Mouse (Mus musculus) gastrocnemius, adult 18-20 months (tissue): ENCODE results near the gene Abcg8. TPM values are rescaled to one million over a fixed set of nuclear protein-coding genes. Genes with fewer than 3 reads are reported as not detected.
A peak's percentile ranks its signal among the peaks of the same experiment; 100 is the strongest.

Source experiments
- DNase-seq: peaks from one replicate; pipeline ENCODE4 v3.0.0; 2021; ENCODE audit warnings: low spot score
- long read RNA-seq, 2 experiments: library from polyadenylated mRNA; stranded (forward); transcript quantifications; one replicate each; pipeline ENCODE4 v2.0.0; 2021
- total RNA-seq, 2 experiments: library from RNA; stranded (reverse); gene quantifications; 2 replicates each; pipeline ENCODE4 v1.2.3; 2021

Abcg8 gene
- not detected for total RNA-seq
- long read RNA-seq, experiment 1 = 0 reads
- long read RNA-seq, experiment 2 = 0 reads

DNA sequence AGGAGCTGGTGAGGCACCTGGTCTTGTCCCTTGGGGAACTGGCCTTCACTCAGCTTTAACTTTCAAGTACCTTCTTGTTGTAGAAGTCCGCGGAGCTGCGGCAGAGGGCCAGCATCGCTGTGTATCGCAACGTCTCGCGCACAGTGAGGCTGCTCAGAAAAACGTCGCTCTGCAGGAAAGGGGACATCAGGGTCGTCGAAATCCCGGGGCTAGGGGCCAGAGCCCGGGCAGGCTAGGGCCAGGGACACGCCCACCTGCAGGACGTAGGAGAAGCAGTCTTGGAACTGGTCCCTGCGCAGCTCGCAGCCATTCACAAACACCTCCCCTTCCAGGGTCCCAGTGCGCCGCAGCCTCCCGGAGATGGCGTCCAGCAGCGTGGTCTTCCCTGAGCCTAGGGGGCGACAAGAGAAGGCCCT is at the start of gene Abcg8:
Abcg8 (plus strand) TSS at position 352 of the 416 bp plus-strand sequence.
- DNase-seq = no peak

- DNase-seq = no peak
Measured at GRCm38 (mm10) chr17:84626857-84627305, 49.2 kb upstream of the Abcg8 start.

- DNase-seq = no peak
Measured at GRCm38 (mm10) chr17:84627721-84628120, 48.4 kb upstream of the Abcg8 start.

GRCm38 (mm10) chr17:84628611-84629010 is 47.5 kb upstream of the Abcg8 start:
- DNase-seq = no peak

DNA sequence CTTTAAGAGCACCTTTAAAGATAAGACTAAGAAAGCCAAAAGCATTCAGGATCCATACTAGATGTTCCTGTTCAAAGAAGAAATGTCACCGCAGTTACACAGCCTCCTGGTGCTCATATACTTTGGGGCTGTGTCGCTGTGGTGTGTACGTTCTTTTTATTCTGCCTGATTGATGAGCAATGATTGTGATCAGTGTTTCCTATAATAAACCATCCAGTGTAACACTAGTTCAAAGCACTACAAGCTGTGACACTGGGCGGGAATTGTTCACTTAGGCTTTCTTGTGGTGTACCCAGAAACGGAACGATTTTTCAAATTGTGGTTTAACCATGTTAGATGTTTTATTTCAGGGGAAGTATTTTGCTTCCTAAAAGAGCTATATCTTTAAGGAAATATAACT is 44.3 kb upstream of the Abcg8 start:
- no peak for DNase-seq

DNA sequence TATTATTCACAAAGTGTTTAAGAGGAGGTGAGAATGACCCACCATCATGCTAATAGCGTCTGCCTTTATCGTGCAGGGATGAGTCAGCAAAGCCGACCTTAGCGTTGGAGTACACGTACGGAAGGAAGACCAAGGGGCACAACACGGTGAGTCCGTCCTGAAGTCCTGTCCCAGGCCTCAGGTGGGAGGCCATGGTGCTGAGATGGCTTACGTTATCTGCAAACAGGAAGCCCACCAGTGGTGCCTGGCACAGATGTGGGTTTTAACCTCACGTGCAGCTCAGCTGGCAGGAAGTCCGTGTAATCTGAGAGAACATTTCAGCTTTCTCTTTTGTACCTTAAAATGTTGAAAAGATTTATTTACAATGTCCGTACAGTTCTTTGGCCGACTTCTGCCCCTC is 42.7 kb upstream of the Abcg8 start:
- no peak for DNase-seq

GRCm38 (mm10) chr17:84636328-84636727 is 39.8 kb upstream of the Abcg8 start:
- no peak for DNase-seq

- DNase-seq = no peak
Measured at GRCm38 (mm10) chr17:84637971-84638370, 38.1 kb upstream of the Abcg8 start.

GRCm38 (mm10) chr17:84639796-84640378 is 36.2 kb upstream of the Abcg8 start:
- DNase-seq = no peak

- DNase-seq = peak; percentile 33
Measured at GRCm38 (mm10) chr17:84641893-84642292, 34.2 kb upstream of the Abcg8 start.

DNA sequence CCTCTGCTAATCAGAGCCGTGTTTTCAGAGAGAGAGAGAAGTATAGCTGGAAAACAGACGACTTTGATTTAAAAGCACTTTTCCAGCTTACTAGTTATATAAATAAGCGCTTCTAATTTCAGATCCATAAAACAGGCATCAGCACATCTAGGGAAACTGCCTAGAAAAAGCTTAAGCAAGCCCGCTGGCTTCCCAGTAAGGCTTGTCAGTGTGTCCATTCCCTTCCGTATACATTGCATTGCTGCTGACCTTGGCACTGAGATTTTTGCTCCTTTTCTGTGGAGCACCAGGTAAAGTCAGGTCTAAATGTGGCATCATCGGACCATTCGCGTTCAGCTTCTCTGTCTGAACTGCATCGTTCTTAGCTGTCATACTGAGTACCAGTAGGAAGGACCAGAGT is 33.8 kb upstream of the Abcg8 start:
- no peak for DNase-seq

DNA sequence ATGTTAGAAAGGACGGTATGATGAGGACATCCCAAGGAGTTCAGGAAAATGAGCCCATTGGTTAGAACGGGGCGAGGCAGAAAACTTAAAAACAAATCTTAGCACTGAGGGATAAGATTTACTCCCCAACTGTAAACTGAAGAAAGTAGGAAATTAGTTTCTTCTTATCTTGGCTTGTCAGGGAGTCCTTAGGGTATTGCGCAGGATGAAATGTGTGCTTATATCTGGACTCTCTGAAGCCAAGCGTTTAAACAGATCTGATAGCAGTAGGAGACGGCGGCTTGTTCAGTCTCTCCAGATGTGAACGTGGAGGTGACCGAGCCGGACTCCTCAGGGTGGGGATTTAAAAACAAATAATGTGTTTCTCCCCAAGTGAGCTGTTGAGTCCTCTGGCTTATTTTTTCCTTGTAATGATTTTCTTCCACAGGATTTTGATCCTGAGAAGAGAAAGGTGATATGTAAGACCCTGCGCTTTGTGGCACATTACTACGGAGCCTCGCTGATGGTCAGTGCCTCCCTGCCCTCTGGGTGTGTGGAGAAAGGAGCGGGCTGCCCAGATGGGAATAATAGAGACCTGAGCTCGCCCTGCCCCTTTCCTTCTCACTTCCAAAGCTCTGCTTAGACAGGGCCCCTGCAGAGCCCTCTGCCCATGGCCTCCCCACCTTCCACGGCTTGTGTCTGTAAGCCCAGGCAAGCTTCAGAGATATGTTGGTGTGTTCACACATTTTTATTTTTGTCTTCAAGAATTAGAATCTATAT is 31.6 kb upstream of the Abcg8 start:
- no peak for DNase-seq

DNA sequence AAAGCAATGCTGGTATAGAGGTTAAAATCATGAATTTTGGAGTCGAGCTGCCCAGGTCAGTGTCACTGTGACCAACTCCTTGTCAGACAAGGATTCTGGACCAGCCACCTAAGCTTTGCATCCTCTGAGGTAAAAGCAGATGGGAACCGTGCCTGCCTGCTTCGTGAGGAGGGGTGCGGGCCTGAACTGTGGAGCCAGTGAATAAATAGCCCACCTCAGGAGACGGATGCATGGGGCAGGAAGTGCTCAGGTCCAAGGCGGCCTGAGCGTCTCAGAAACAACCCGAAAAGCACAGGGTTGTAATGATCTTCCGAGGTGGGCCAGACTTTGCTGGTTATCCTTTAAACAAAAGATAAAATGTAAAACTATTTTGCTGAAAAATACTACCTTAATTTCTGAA is 31.0 kb upstream of the Abcg8 start:
- no peak for DNase-seq

GRCm38 (mm10) chr17:84645894-84646293 is 30.2 kb upstream of the Abcg8 start:
- no peak for DNase-seq

GRCm38 (mm10) chr17:84646477-84646876 is 29.6 kb upstream of the Abcg8 start:
- DNase-seq = no peak

DNA sequence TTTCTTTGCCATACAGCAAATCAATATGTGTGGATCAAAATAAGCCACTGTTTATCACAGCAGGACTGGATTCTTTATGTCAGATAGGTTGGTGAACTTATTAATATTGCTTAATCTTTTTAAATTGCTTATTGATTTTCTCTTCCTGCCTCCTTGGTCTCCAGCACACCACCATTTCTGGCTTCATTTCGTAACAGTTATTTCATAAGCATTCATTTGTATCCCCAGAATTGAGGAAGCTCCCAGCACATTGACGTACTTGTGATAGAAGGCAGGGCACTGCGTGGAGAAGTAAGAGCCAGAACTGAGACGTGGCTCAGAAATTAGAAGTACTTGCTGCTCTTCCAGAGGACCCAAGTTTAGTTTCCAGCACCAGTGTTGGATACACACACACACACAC is 28.5 kb upstream of the Abcg8 start:
- DNase-seq = no peak

- no peak for DNase-seq
Measured at GRCm38 (mm10) chr17:84650302-84651017, 25.6 kb upstream of the Abcg8 start.

DNA sequence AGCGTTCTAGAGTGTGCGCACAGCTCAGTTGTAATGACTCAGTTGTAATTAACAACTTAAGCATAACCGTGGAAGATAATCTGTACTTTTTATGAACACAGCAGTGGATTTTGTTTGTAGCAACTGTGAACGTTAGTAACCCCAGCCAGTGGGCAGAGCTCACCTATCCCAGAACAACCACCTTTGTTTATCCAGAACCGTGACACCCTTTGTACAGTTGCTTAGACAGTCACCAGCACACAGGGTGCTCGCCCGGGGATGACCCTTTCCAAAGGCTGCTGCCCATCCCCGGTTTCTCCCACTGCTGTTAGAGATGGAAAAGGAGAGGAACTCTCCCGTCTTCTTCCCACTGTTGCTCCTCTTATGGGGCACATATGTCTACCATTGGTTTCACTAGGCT is 22.6 kb upstream of the Abcg8 start:
- DNase-seq = no peak

- no peak for DNase-seq
Measured at GRCm38 (mm10) chr17:84656205-84656604, 19.9 kb upstream of the Abcg8 start.

DNA sequence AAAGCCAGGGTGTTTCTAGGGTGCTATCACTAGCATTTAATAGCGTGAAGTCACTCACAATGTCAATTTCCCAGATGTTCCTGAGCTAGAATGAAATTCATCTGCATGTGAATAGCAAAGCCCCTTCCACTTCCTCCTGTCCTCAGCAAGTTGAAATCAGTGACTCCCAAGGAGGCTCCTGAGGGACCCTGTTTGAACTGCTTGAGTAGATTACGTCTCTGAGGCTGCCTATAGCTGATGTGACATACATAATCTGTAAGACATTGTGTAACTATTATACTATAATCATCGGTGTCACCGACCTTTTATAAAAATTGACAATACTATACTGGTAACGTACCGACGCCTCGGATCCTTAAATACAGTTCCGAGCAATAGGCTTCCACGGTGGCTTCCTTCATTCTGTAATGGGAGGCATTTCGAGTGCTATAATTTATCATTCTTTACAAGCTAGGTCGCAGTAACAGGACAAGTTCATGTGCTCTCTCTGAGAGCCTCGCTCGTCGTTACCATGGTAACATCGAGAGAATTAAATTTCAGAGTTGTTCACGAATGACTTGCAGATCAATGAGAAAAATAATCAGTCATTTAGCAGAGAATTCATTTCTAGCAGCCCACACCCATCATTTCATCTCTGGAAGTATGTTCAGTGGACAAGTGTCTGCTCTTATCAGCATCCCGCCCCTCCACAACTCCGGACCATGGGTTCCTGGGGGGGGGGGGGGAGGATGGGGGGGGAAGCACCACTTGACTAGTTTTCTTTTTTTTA is 19.3 kb upstream of the Abcg8 start:
- DNase-seq = no peak

DNA sequence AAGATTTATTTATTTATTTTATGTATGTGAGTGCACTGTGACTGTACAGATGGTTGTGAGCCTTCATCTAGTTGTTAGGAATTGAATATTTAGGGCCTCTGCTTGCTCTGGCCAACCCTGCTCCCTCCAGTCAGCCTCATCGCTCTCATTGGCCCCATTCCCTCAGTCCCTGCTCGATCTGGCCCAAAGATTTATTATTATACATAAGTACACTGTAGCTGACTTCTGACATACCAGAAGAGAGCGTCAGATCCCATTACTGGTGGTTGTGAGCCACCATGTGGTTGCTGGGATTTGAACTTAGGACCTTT is 18.7 kb upstream of the Abcg8 start:
- DNase-seq = no peak

- DNase-seq = no peak
Measured at GRCm38 (mm10) chr17:84657782-84658181, 18.3 kb upstream of the Abcg8 start.
